Mouse (Mus musculus): ENCODE results near the gene Sec24a. TPM values are rescaled to one million over a fixed set of nuclear protein-coding genes. Genes with fewer than 3 reads are reported as not detected.

Gene Sec24a
- total and polyA plus RNA-seq, 2 experiments from 2014 or later: 12.5 to 16.7 TPM

DNA sequence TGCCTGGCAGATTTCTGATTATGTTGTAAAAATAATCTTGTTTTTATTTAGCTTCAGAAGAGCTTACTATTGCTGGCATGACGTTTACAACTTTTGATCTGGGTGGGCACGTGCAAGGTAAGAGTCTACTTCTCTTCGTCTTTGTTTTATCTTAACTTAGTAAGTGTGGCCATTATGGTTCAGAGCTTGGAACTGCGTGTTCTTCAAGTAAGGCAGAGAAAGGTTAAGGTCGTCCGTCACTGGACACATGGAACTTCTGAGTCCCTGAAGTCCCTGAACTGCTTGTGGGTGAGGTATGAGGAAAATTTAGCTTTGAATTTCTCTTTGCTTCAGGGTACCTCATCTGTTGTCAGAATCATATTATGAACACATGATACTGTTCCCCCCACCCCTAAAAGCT lies 19.3 kb upstream of the Sec24a start:
- no peaks in the 10 kb centered on the region for H3K9me3 ChIP-seq (ENCODE audit: low read length)
- H3K27me3 ChIP-seq (ENCODE audit: insufficient read depth, low read length): no peaks in the 10 kb centered on the region
- no peak overlapping the region for H3K27ac ChIP-seq (ENCODE audit: low read depth, low read length)
- no peak for DNase-seq (ENCODE audit: low spot score)
- no peaks in the 10 kb centered on the region for H3K4me1 ChIP-seq (ENCODE audit: insufficient read depth, low read length)
- WGBS: 94% methylated on average over 6 of the region's 6 CpGs
- no peak for TF ChIP-seq CTCF (IDR thresholded peaks at IDR 0.05)
- ATAC-seq (ENCODE audit: low FRiP score): no peak
- H3K36me3 ChIP-seq (ENCODE audit: insufficient read depth, low read length): peaks cover 47% of the 10 kb centered on the region
- no peak overlapping the region for H3K4me3 ChIP-seq (ENCODE audit: low read depth, low read length)
- H3K4me2 ChIP-seq (ENCODE audit: low read depth, low read length, poor library complexity, severe bottlenecking): no peak overlapping the region
- no peak overlapping the region for H3K9ac ChIP-seq (replicated peaks; ENCODE audit: low read length, poor library complexity, severe bottlenecking)

DNA sequence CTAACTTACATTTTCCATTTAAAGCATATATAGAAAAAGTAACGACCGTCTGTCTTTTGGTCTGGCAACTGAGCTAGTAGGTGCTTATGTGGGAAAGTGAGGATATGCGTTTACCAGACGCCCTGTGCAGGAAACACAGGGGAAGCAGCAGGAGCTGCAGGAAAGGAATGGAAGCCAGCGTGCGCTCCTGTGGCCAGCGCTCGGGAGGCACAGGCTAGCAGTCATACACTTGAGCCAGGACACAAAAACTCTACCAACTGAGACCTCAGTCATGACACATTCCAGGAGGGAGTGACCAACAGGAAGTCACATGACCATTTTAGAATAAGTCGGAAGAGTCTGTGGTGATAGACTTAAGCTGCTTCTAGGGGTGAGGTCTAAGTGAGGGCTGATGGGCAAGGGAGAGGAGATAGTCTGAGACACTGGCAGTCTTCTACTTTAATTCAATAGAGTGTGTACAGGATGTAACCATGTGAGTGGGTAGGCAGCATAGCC lies 17.4 kb upstream of the Sec24a start:
- Histone ChIP-seq H3K4me1 (ENCODE audit: insufficient read depth, low read length) (no peaks in the 10 kb centered on the region), H3K27me3 (ENCODE audit: insufficient read depth, low read length) (no peaks in the 10 kb centered on the region), H3K9me3 (ENCODE audit: low read length) (no peaks in the 10 kb centered on the region), H3K27ac (ENCODE audit: low read depth, low read length) (no peak overlapping the region), H3K36me3 (ENCODE audit: insufficient read depth, low read length) (peaks cover 41% of the 10 kb centered on the region), H3K4me2 (ENCODE audit: low read depth, low read length, poor library complexity, severe bottlenecking) (no peak overlapping the region), H3K9ac (replicated peaks; ENCODE audit: low read length, poor library complexity, severe bottlenecking) (no peak overlapping the region), H3K4me3 (ENCODE audit: low read depth, low read length) (no peak overlapping the region)
- no peak for TF ChIP-seq CTCF (IDR thresholded peaks at IDR 0.05)
- DNase-seq (ENCODE audit: low spot score): no peak
- no peak for ATAC-seq (ENCODE audit: low FRiP score)
- WGBS: 92% methylated on average over 9 of the region's 9 CpGs

DNA sequence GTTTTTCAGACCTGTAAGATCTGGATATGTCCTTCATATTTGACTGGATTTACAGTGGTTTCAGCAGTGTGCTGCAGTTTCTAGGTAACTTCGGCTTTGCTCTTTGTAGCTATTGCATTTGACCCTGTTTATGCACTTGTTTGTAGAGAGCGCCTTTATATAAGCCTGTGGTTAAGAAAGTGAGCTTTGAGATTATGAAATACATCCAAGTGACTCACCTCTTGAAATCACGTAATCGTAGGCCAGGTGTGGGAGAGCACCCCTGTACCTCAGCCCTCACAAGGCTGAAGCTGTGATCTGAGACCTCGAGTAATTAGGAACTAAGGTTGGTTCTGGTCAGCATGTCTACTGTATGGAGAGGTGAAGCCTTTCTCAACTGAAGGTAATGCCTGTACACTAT lies 14.0 kb upstream of the Sec24a start:
- 92% methylated on average over 5 of the region's 5 CpGs for WGBS
- ATAC-seq (ENCODE audit: low FRiP score): no peak

DNA sequence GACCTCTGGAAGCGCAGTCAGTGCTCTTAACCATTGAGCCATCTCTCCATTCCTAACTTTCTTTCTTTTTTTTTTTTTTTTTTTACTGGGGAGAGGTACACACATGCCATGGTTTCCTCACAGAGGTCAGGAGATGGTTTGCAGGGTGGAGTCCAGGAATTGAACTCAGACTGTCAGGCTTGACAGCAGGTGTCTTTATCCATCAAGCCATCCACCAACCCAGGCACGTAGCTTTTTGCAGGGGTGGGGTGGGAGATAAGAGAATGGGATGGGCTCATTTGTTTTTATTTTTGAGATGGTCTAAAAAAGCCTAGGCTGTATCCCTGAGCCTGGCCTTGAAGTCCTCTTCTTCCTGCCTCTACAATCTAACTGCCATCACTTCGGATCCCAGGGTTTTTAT lies 12.1 kb upstream of the Sec24a start:
- Histone ChIP-seq H3K9me3 (ENCODE audit: low read length) (no peaks in the 10 kb centered on the region), H3K4me3 (ENCODE audit: low read depth, low read length) (no peak overlapping the region), H3K27ac (ENCODE audit: low read depth, low read length) (no peak overlapping the region), H3K9ac (replicated peaks; ENCODE audit: low read length, poor library complexity, severe bottlenecking) (no peak overlapping the region), H3K4me1 (ENCODE audit: insufficient read depth, low read length) (no peaks in the 10 kb centered on the region), H3K27me3 (ENCODE audit: insufficient read depth, low read length) (no peaks in the 10 kb centered on the region), H3K4me2 (ENCODE audit: low read depth, low read length, poor library complexity, severe bottlenecking) (no peak overlapping the region), H3K36me3 (ENCODE audit: insufficient read depth, low read length) (peaks cover 8% of the 10 kb centered on the region)
- WGBS: 90% methylated on average over 3 of the region's 3 CpGs
- TF ChIP-seq CTCF (IDR thresholded peaks at IDR 0.05): no peak
- ATAC-seq (ENCODE audit: low FRiP score) (no peak), DNase-seq (ENCODE audit: low spot score) (no peak)

More for the DNA sequence above, 14.0 kb upstream of the Sec24a start:
- H3K36me3 ChIP-seq (ENCODE audit: insufficient read depth, low read length): peaks cover 25% of the 10 kb centered on the region
- no peak overlapping the region for H3K4me2 ChIP-seq (ENCODE audit: low read depth, low read length, poor library complexity, severe bottlenecking)
- no peaks in the 10 kb centered on the region for H3K4me1 ChIP-seq (ENCODE audit: insufficient read depth, low read length)
- no peak for DNase-seq (ENCODE audit: low spot score)
- no peak overlapping the region for H3K4me3 ChIP-seq (ENCODE audit: low read depth, low read length)
- H3K9ac ChIP-seq (replicated peaks; ENCODE audit: low read length, poor library complexity, severe bottlenecking): no peak overlapping the region
- H3K27ac ChIP-seq (ENCODE audit: low read depth, low read length): no peak overlapping the region
- no peak for TF ChIP-seq CTCF (IDR thresholded peaks at IDR 0.05)
- H3K9me3 ChIP-seq (ENCODE audit: low read length): no peaks in the 10 kb centered on the region
- H3K27me3 ChIP-seq (ENCODE audit: insufficient read depth, low read length): no peaks in the 10 kb centered on the region

DNA sequence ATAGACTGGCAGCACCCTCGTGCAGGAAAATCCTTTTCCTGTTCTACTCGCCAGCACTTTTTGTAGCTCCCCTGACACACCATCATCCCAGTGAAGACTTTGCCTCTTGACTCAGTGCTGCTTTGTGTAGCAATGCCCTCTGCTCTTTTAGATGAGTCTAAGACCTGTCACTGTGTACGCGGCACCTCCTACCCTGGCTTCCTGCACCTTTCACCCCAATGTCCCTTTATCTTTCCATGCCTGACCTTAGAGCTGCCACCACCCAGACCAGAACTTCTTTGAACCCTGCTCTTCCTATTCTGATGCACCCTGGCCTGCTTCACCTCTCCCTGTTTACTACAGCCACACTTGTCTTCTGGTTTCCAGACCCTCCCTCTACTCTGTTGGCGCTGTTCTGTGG lies 4.9 kb upstream of the Sec24a start:
- no peak overlapping the region for H3K4me3 ChIP-seq (ENCODE audit: low read depth, low read length)
- H3K27ac ChIP-seq (ENCODE audit: low read depth, low read length): no peak overlapping the region
- H3K4me1 ChIP-seq (ENCODE audit: insufficient read depth, low read length): 0 out of 2 replicates have a peak, but pooled peaks cover 2% of the 10 kb centered on the region
- H3K27me3 ChIP-seq (ENCODE audit: insufficient read depth, low read length): no peaks in the 10 kb centered on the region
- TF ChIP-seq CTCF (IDR thresholded peaks at IDR 0.05): no peak
- 86% methylated on average over 5 of the region's 5 CpGs for WGBS
- no peak overlapping the region for H3K9ac ChIP-seq (replicated peaks; ENCODE audit: low read length, poor library complexity, severe bottlenecking)
- DNase-seq (ENCODE audit: low spot score) (no peak), ATAC-seq (ENCODE audit: low FRiP score) (no peak)
- no peaks in the 10 kb centered on the region for H3K9me3 ChIP-seq (ENCODE audit: low read length)
- H3K4me2 ChIP-seq (ENCODE audit: low read depth, low read length, poor library complexity, severe bottlenecking): no peak overlapping the region
- H3K36me3 ChIP-seq (ENCODE audit: insufficient read depth, low read length): no peaks in the 10 kb centered on the region

DNA sequence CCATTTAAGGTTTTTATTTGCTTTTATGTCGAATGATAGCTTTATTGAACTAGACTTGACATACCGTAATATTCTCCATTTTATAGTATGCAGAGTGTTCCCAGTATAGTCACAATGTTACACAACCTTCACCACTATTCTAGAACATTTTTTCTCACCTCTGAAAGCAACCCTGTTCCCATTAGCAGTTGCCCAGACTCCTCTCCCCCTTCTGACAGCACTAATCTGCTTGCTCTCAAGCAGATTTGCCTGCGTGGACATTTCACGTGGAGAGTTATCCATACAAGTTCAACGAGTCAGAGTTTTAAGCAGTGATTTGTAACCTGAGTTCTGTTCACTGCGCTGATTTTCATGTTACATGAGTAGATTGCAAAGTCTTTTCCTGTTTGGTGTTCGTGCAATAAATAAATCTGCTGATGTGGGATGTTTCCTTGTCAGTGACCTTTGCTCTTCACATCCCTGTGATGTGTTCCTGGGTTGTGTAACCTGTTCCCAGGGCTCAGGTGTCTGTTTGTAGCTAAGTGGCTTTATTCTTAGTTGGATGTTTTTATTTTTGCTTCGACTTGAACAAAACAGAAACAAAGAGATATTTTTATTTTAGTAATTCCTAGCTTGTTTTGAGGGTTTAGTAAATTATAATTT lies 4.3 kb upstream of the Sec24a start:
- DNase-seq (ENCODE audit: low spot score) (no peak), ATAC-seq (ENCODE audit: low FRiP score) (no peak)
- Histone ChIP-seq H3K27me3 (ENCODE audit: insufficient read depth, low read length) (no peaks in the 10 kb centered on the region), H3K9ac (replicated peaks; ENCODE audit: low read length, poor library complexity, severe bottlenecking) (no peak overlapping the region), H3K9me3 (ENCODE audit: low read length) (no peaks in the 10 kb centered on the region), H3K4me2 (ENCODE audit: low read depth, low read length, poor library complexity, severe bottlenecking) (no peak overlapping the region), H3K36me3 (ENCODE audit: insufficient read depth, low read length) (no peaks in the 10 kb centered on the region), H3K27ac (ENCODE audit: low read depth, low read length) (no peak overlapping the region), H3K4me3 (ENCODE audit: low read depth, low read length) (no peak overlapping the region), H3K4me1 (ENCODE audit: insufficient read depth, low read length) (0 out of 2 replicates have a peak, but pooled peaks cover 2% of the 10 kb centered on the region)
- TF ChIP-seq CTCF (IDR thresholded peaks at IDR 0.05): no peak
- WGBS: 87% methylated on average over 8 of the region's 8 CpGs

Data from midbrain, postnatal 0 days (tissue).